Mouse (Mus musculus) CD4-positive helper T cell, adult 2 months (primary cell): ENCODE measurements around the gene Zic5.

Experiments used
- DNase-seq: peaks from one replicate; pipeline ENCODE4 v3.0.0-alpha.2; 2012; ENCODE audit warnings: low read depth, missing footprints, low spot score

The Zic5 gene

DNA sequence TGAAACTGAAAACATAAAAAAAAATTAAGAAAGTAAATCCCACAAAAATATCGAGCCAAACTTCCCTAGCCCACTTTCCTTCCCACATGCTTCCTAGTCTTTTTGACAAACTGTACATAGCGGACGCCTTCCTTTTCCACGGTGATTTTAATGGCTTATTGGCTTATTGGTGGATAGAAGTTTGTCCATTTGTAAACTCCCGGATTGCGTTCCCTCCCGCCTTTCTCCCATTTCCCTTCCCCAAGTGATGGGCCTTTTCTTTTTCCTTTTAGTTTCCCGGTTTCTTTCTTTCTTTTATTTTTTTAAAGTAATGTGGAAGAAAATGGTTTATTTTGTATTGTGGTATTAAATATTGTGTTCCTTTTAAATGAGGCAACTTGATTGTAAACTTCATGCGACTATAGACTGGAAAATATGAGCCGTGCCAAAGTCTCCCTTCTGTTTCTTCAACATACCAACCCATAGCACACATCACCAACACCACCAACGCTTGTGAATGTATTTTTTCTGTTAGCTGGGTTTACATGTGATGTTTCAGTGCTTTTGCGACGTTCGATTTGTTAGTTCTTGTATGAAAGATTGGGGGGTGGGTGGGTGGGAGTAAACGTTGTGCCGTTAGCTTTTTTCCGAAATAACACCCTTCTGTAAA is 14.1 kb upstream of the Zic5 start:
- DNase-seq: no peak

DNA sequence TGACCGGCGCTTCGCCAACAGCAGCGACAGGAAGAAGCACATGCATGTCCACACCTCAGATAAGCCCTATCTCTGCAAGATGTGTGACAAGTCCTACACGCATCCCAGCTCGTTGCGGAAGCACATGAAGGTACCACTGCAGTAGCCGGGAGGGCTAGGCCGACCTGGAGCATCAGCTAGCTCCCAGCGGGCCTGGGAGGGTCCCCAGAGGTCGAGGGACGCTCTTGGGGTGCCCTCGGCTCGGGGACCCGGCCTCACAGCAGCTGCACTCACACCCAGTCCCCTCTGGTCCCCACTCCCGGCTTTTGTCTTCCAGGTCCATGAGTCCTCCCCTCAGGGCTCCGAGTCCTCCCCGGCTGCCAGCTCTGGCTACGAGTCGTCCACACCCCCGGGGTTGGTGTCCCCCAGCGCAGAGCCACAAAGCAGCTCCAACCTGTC is 13.1 kb upstream of the Zic5 start:
- DNase-seq: no peak

GRCm38 (mm10) chr14:122477971-122478573 is 12.6 kb upstream of the Zic5 start:
- DNase-seq: no peak

- no peak for DNase-seq
These were observed 11.8 kb upstream of the Zic5 start for GRCm38 (mm10) chr14:122477261-122477671.

DNA sequence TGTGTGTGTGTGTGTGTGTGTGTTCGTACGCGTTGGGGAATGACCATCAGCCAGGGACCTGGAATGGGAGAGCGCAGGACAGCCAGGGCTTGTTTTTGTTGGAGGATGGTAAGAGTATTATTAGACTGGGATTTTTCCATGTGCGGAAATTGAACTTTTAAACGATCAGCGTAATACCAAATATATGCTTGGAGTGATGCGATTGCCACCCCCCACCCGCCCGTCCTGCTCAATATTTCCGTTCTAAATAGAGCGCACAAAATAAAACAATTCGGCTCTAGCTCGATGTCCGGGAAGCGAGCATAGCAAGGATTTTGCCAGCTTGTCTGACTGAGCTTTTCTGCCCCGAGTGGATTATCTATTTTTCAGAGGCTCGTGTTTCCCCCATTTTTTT is 11.3 kb upstream of the Zic5 start:
- no peak for DNase-seq

DNA sequence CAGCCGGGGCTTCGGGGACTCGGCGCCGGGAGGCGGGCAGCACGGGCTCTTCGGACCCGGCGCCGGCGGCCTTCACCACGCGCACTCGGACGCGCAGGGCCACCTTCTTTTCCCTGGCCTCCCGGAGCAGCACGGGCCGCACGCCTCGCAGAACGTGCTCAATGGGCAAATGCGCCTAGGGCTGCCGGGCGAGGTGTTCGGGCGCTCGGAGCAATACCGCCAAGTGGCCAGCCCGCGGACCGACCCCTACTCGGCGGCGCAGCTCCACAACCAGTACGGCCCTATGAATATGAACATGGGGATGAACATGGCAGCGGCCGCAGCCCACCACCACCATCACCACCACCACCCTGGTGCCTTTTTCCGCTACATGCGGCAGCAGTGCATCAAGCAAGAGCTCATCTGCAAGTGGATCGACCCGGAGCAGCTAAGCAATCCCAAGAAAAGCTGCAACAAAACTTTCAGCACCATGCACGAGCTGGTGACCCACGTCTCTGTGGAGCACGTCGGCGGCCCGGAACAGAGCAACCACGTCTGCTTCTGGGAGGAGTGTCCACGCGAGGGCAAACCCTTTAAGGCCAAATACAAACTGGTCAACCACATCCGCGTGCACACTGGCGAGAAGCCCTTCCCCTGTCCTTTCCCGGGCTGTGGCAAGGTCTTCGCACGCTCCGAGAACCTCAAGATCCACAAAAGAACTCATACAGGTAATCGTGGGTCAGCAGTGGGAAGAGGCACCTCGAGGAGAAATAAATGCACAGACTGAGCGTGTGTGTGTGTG is 10.8 kb upstream of the Zic5 start:
- DNase-seq: no peak

- DNase-seq: peak; percentile 31
These were observed 10.1 kb upstream of the Zic5 start for GRCm38 (mm10) chr14:122475557-122476040.

GRCm38 (mm10) chr14:122474891-122475556 is 9.5 kb upstream of the Zic5 start, which contains the start of gene Zic2:
Gene Zic2 (plus strand): TSS chr14:122475435.
- peak; percentile 37 for DNase-seq

GRCm38 (mm10) chr14:122474041-122474890 is 8.8 kb upstream of the Zic5 start:
- DNase-seq: no peak

GRCm38 (mm10) chr14:122473211-122473751 is 7.8 kb upstream of the Zic5 start:
- no peak for DNase-seq

- DNase-seq: no peak
These were observed 7.2 kb upstream of the Zic5 start for GRCm38 (mm10) chr14:122472647-122473046.

DNA sequence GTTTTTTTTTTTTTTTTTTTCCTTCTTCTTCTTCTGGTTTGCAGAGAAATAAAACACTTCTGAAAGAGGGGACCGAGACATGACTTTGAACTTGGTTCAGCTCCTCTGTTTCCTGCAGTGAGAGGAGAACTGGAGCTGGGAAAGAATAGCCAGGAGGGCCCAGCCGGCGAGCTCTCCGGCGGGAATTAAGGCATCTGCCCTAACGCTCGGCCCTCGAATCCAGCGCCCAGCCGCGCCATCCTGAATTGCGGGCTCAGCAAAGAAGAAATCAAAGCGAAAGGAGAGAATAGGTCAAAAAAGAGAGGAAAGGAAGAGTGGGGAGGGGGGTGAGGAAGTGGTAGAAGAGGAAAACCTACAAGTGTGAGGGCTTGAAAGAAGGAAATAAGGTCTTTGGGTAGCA is 6.7 kb upstream of the Zic5 start:
- no peak for DNase-seq

DNA sequence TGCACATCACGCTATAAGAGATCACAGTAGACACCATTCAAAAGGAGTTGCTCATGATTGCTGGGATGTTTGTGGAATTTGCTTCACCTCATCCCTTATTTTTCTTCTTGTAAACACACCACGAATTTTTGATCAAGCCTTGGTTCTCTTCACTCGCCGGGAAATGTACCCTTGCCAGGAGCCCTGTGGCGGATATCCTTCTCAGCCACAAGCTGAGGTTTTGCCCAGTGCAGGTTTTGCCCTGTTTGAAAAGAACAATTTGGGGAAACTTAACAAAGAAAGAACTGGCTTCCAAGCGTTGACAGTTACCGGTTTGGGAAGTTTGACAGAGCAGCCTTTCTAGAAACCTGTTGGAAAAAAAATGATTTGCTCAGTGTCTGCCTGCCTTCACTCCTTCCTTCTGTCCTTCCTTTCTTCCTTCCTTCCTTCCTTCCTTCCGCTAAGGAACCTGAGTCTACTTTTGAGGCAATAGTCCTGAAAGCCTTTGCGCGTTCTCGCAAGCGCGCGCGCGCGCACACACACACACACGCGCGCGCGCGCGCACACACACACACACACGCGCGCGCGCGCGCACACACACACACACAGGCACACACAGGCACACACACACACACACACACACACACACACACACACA is 6.1 kb upstream of the Zic5 start:
- no peak for DNase-seq

GRCm38 (mm10) chr14:122468971-122469755 is 3.7 kb upstream of the Zic5 start:
- no peak for DNase-seq

DNA sequence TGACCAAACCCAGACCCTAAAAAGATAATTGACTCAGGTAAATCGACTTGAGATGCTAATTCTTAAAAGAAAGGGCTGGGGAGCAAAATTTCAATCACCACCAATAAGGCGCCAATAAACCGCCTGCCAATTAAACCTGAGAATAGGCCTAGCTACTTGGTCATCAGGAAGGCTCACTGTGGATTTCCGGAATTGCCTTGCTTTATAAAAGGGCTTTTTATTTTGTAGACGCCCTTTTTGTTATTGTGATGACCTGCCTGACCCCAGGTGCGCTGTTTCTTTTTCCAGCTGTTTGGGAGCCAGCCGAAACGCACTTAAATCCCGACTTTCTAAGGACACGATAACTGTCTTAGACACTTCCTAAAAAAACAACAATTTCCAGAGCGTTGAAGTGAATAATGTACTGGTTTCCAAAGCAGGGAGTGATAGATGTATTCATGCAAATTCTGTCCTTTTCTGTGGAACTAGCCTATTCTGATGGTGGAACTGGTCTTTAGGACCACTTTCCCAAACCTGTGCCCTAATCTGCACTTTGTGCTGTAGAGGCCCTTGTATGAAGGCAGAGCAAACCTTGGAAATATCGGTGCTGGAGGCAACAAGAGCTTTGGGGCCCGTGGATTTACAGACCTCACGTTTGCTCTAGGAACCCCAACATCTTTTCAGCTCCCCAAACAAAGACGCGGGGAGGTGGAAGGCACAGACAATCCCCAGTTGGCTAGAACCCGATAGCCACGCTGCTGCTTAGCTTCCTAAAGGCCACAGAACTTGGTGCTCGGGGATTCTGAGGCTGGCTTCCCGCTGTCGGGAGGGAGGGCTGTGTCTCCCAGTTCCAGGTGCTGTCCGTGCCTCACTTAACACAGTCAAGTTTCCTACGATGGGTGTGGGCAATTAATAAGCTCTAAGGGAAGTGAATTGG is 2.7 kb upstream of the Zic5 start:
- DNase-seq: no peak

DNA sequence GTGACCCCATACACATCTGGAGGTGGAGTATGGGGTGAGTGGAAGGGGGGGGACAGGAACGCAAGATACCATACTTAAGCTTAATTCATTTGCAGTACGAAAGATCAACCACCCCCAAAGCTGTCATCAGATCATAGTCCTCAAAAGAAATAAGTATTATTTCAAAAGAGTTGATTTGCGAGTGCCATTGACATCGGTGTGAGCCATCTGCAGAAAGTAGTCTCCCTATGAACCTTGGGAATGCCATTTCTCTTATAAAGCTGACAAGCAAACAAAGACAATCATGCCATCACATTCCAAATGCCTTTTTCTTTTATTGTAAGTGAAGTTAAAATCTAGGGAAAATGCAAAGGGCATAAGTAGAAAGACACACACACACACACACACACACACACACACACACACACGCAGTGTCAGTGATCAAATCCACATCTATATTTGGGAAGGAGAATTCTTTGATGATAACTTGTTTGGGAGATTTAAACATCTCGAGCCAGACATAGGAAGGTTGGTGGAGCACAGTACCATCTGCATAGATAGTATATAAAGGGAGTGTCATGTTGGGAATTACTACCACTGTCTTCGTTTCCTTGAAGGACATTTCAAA is 1.4 kb upstream of the Zic5 start:
- no peak for DNase-seq

GRCm38 (mm10) chr14:122465931-122466490 is 534 bp upstream of the Zic5 start:
- no peak for DNase-seq

- DNase-seq: peak; percentile 22
These were observed 1.1 kb downstream of the Zic5 start for GRCm38 (mm10) chr14:122464351-122464762.
